ENCODE assay signal across 11 mouse cellular contexts in genomic region chr12:4193025-4193740, GRCm38 (mm10). TPM values are rescaled to one million over a fixed set of nuclear protein-coding genes. Genes with fewer than 3 reads are reported as not detected.
A peak's percentile ranks its signal among the peaks of the same experiment; 100 is the strongest.
DNase-seq lines count a peak whose midpoint lies in the region; ATAC-seq and TF ChIP-seq lines count a peak whose summit lies in the region.
"Had no signal": no experiment of that assay in that cellular context is flagged by ENCODE, and none has a peak within 500 bp of the region (broad histone marks: within the 10 kb centered on the region; RNA-seq: fewer than 3 reads in every experiment).

No protein-coding gene starts in this region.

- H3K9ac ChIP-seq in heart, postnatal 0 days (replicated peaks; ENCODE audit: low read depth, low read length) = no peak overlapping the region
- H3K9ac ChIP-seq in intestine, postnatal 0 days (ENCODE audit: low read depth, low read length) = no peak overlapping the region
- H3K9ac ChIP-seq: forebrain, embryonic 12.5 days; midbrain, embryonic 12.5 days had no signal

- H3K27me3 ChIP-seq in heart, postnatal 0 days (ENCODE audit: control insufficient read depth, insufficient read depth, low read length) = no peaks in the 10 kb centered on the region
- H3K27me3 ChIP-seq in intestine, postnatal 0 days (replicated peaks; ENCODE audit: control insufficient read depth, insufficient read depth, low read length) = no peaks in the 10 kb centered on the region
- H3K27me3 ChIP-seq: CH12.LX; forebrain, embryonic 12.5 days; midbrain, embryonic 12.5 days had no signal

- no peaks in the 10 kb centered on the region; the same call in 1 of the 2 replicates for H3K36me3 ChIP-seq in heart, postnatal 0 days (replicated peaks; ENCODE audit: control insufficient read depth, insufficient read depth, low read length)
- peaks cover 5% of the 10 kb centered on the region; the same call in 1 of the 2 replicates for H3K36me3 ChIP-seq in intestine, postnatal 0 days (ENCODE audit: control insufficient read depth, insufficient read depth)
- H3K36me3 ChIP-seq: midbrain, embryonic 12.5 days had no signal

- ATAC-seq in heart, postnatal 0 days (ENCODE audit: insufficient read depth, low read depth) = peak; percentile 24; the same call in 1 of the 2 replicates
- no peak for ATAC-seq in intestine, postnatal 0 days
- no peak for ATAC-seq in erythroblast, adult 5-6 weeks (replicated peaks; ENCODE audit: low FRiP score, poor library complexity, severe bottlenecking)

- intact Hi-C loops in heart, postnatal 36 days (cut with DNase I) = no loop called here
- intact Hi-C loops in left cerebral cortex, adult 2 months (cut with DNase I) = loop anchor here (5.0 kb wide), 1 partner anchor 76 kb away; no protein-coding TSS in a partner anchor

- no peak for TF ChIP-seq CTCF in heart, postnatal 0 days (IDR thresholded peaks at IDR 0.05; ENCODE audit: low read depth)
- peak; percentile 20; the same call in 1 of the 2 replicates for TF ChIP-seq CTCF in intestine, postnatal 0 days (IDR thresholded peaks at IDR 0.05; ENCODE audit: low read depth)
- no peak for TF ChIP-seq CTCF in left cerebral cortex, adult 2 months (IDR thresholded peaks at IDR 0.05)

- no peak overlapping the region for H3K4me2 ChIP-seq in heart, postnatal 0 days (ENCODE audit: low read depth, low read length)
- H3K4me2 ChIP-seq in intestine, postnatal 0 days (replicated peaks; ENCODE audit: low read depth) = no peak overlapping the region
- H3K4me2 ChIP-seq: forebrain, embryonic 12.5 days; midbrain, embryonic 12.5 days had no signal

- H3K9me3 ChIP-seq in heart, postnatal 0 days (replicated peaks; ENCODE audit: control insufficient read depth, low read length) = no peaks in the 10 kb centered on the region
- no peaks in the 10 kb centered on the region for H3K9me3 ChIP-seq in intestine, postnatal 0 days (ENCODE audit: control insufficient read depth)
- H3K9me3 ChIP-seq: forebrain, embryonic 12.5 days; midbrain, embryonic 12.5 days had no signal

- TF ChIP-seq EP300 in heart, postnatal 0 days (IDR thresholded peaks at IDR 0.05; ENCODE audit: low read depth) = no peak

- 53% methylated on average over 10 of the region's 10 CpGs for WGBS in heart, postnatal 0 days
- 57% methylated on average over 10 of the region's 10 CpGs for WGBS in intestine, postnatal 0 days

- H3K27ac ChIP-seq in heart, postnatal 0 days (ENCODE audit: low read depth) = no peak overlapping the region
- H3K27ac ChIP-seq in intestine, postnatal 0 days (ENCODE audit: low read depth, low read length) = no peak overlapping the region
- H3K27ac ChIP-seq in left cerebral cortex, adult 2 months = no peak overlapping the region
- H3K27ac ChIP-seq: forebrain, embryonic 12.5 days; midbrain, embryonic 12.5 days had no signal

- H3K4me3 ChIP-seq in heart, postnatal 0 days (ENCODE audit: low read depth, low read length) = no peak overlapping the region
- H3K4me3 ChIP-seq in intestine, postnatal 0 days (ENCODE audit: low read depth, low read length) = no peak overlapping the region
- no peak overlapping the region for H3K4me3 ChIP-seq in left cerebral cortex, adult 2 months
- H3K4me3 ChIP-seq: forebrain, embryonic 12.5 days; midbrain, embryonic 12.5 days had no signal

- H3K4me1 ChIP-seq in heart, postnatal 0 days (ENCODE audit: control insufficient read depth, insufficient read depth) = no peaks in the 10 kb centered on the region
- H3K4me1 ChIP-seq in intestine, postnatal 0 days (replicated peaks; ENCODE audit: control insufficient read depth, insufficient read depth, low read length) = peaks cover 7% of the 10 kb centered on the region; the same call in 1 of the 2 replicates

- peak; percentile 7 for DNase-seq in heart, postnatal 0 days (ENCODE audit: low spot score)
- no peak for DNase-seq in heart, postnatal 36 days
- peak; percentile 29 for DNase-seq in brain, adult 2 months (ENCODE audit: low read depth, low spot score)
- peak; percentile 48 for DNase-seq in lung, postnatal 14 days
- no peak for DNase-seq in testis, postnatal 14 days (ENCODE audit: low spot score)
- no peak for DNase-seq in left cerebral cortex, adult 2 months (ENCODE audit: extremely low spot score in 1 of 2, low spot score in 2 of 2)

RNA-seq across cellular contexts. Expression of gene Ptrhd1, which starts 40.6 kb away (rescaled TPM):
- 3.4 and 9.6 TPM in 2 replicates for total RNA-seq in heart, postnatal 0 days (2014; rRNA removed; ENCODE audit: low replicate concordance)
- polyA plus RNA-seq in heart, postnatal 0 days (2015; fragmentation: Nextera tagmentation; extraction: Ambion mirVana) = 6.5 and 7.2 TPM in 2 replicates
- 1 to 10 TPM; 4.0 to 4.1 TPM for total RNA-seq in heart, postnatal 36 days (2021)
- 4.7 and 4.9 TPM in 2 replicates for polyA plus RNA-seq in intestine, postnatal 0 days (2015; fragmentation: Nextera tagmentation; extraction: Ambion mirVana)
- total RNA-seq in erythroblast, adult 5-6 weeks (2015; ENCODE audit: low replicate concordance) = 0.42 and 3.7 TPM in 2 replicates
- 1.3 and 1.5 TPM in 2 replicates for total RNA-seq in erythroblast, adult 5-6 weeks (2017; ENCODE audit: low replicate concordance)
- 1 to 10 TPM; 8.2 to 8.7 TPM for total RNA-seq in left cerebral cortex, adult 2 months (2021)

RNA-seq across cellular contexts. Expression of gene Cenpo, which starts 40.9 kb away (rescaled TPM):
- 4.1 and 14.2 TPM in 2 replicates for total RNA-seq in heart, postnatal 0 days (2014; rRNA removed; ENCODE audit: low replicate concordance)
- polyA plus RNA-seq in heart, postnatal 0 days (2015; fragmentation: Nextera tagmentation; extraction: Ambion mirVana) = 2.5 and 3.1 TPM in 2 replicates
- 1 to 10 TPM; 2.0 to 2.1 TPM for total RNA-seq in heart, postnatal 36 days (2021)
- polyA plus RNA-seq in intestine, postnatal 0 days (2015; fragmentation: Nextera tagmentation; extraction: Ambion mirVana) = 5.2 and 5.4 TPM in 2 replicates
- 4.8 and 6.3 TPM in 2 replicates for total RNA-seq in erythroblast, adult 5-6 weeks (2015; ENCODE audit: low replicate concordance)
- 13.0 and 22.8 TPM in 2 replicates for total RNA-seq in erythroblast, adult 5-6 weeks (2017; ENCODE audit: low replicate concordance)
- total RNA-seq in left cerebral cortex, adult 2 months (2021) = 1 to 10 TPM; 4.9 to 5.1 TPM

Comparison
In these comparisons a context has a peak if more than half of its experiments do, and no peak if none do; other contexts are left out.
1. DNase-seq: peak in heart, postnatal 0 days (single experiment), brain, adult 2 months (single experiment) and lung, postnatal 14 days (single experiment); none in heart, postnatal 36 days (0 of 2), testis, postnatal 14 days (single experiment) and left cerebral cortex, adult 2 months (0 of 2).